Mouse (Mus musculus) megakaryocyte, embryonic 14.5 days (primary cell): ENCODE results near the gene Cask.

Experiments used
- FLI1 ChIP-seq: IDR thresholded peaks from 2 replicates; pipeline ENCODE4 v1.6.1; 2012; ENCODE audit warnings: low read length, inconsistent platforms, mixed read lengths
- GATA1 ChIP-seq: IDR thresholded peaks from 3 replicates; pipeline ENCODE4 v1.6.1; 2012; ENCODE audit warnings: mixed read lengths, low read length, inconsistent platforms, borderline replicate concordance

DNA sequence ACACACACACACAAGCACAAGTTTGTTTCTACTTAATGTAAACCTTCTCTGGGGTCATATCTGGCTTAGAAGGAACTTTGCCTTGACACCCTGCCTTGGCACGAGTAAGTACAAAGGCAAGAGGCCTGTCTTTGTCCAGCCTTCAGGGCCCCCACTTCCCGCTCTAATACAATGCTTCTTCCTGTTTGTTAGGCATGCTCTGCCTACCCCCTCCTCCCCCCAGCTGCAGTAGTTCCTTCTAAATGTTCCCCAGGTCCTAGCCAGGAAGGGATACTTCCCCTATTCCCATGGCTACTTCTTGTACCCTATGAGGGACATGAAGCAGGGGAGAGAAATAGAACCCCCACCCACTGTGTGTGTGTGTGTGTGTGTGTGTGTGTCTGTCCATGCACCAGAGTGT, 344.8 kb downstream of the Cask start:
- TF ChIP-seq GATA1, result no peak
- no peak for TF ChIP-seq FLI1
